Mouse (Mus musculus): Measurements from ENCODE around the gene Aatk.

GRCm38 (mm10) chr11:120005434-120006317 is 41.3 kb downstream of the Aatk start:
- no peak for TF ChIP-seq GATA1 (IDR thresholded peaks at IDR 0.05; ENCODE audit: borderline replicate concordance, low read length)
- no peak for TF ChIP-seq FLI1 (IDR thresholded peaks at IDR 0.05; ENCODE audit: low read length)
